Mouse (Mus musculus) heart, embryonic 13.5 days (tissue): ENCODE data around the gene Ano9. TPM values are rescaled to one million over a fixed set of nuclear protein-coding genes. Genes with fewer than 3 reads are reported as not detected.

Source experiments
- ATAC-seq: fragments of 200-750 bp; cut with Nextera tagmentation; 2 replicates; pipeline ENCODE4 v1.8.0; 2017; ENCODE audit warnings: moderate TSS enrichment; ENCODE audit not compliant: insufficient number of reproducible peaks, low FRiP score, low TSS enrichment; ENCODE audit errors: extremely low read depth
- H3K27ac ChIP-seq: fragments of 300-500 bp; sonication (generic); replicated peaks from 2 replicates; pipeline ENCODE4 v1.5.1; 2015; ENCODE audit warnings: moderate library complexity, mild to moderate bottlenecking, inconsistent platforms
- H3K27me3 ChIP-seq: fragments of 300-500 bp; sonication (generic); replicated peaks from 2 replicates; pipeline ENCODE4 v1.6.1; 2015; ENCODE audit warnings: mild to moderate bottlenecking, inconsistent platforms
- H3K36me3 ChIP-seq: fragments of 300-500 bp; sonication (generic); 2 replicates; pipeline ENCODE4 v1.6.1; 2015; ENCODE audit warnings: mild to moderate bottlenecking, inconsistent platforms
- H3K4me1 ChIP-seq: fragments of 300-500 bp; sonication (generic); 2 replicates; pipeline ENCODE4 v1.6.1; 2015; ENCODE audit warnings: inconsistent platforms
- H3K4me2 ChIP-seq: fragments of 300-500 bp; sonication (generic); 2 replicates; pipeline ENCODE4 v1.6.1; 2015; ENCODE audit warnings: inconsistent platforms, mild to moderate bottlenecking, moderate library complexity
- H3K4me3 ChIP-seq: fragments of 300-500 bp; sonication (generic); 2 replicates; pipeline ENCODE4 v1.5.1; 2015; ENCODE audit warnings: moderate library complexity, mild to moderate bottlenecking, inconsistent platforms
- H3K9ac ChIP-seq: fragments of 300-500 bp; sonication (generic); 2 replicates; pipeline ENCODE4 v1.6.1; 2015; ENCODE audit warnings: inconsistent platforms, mild to moderate bottlenecking, moderate library complexity
- H3K9me3 ChIP-seq: fragments of 300-500 bp; sonication (generic); 2 replicates; pipeline ENCODE4 v1.6.1; 2016; ENCODE audit warnings: inconsistent platforms
- WGBS: fragments of 180-500 bp; shearing (Covaris S2); methylation state at CpG from one replicate; pipeline ENCODE4 v1.1.7; 2015; ENCODE audit warnings: mixed read lengths; 5-methylcytosine and 5-hydroxymethylcytosine counted together
- polyA plus RNA-seq: library from polyadenylated mRNA; unstranded; fragments of >200 nt; fragmentation: Nextera tagmentation; extraction: Ambion mirVana; gene quantifications from 2 replicates; pipeline ENCODE4 v1.2.1, GENCODE M21; 2015

Ano9 gene
- polyA plus RNA-seq, result 0.21 and 0.23 TPM in 2 replicates

GRCm38 (mm10) chr7:141117636-141118035 lies at the start of gene Ano9:
Ano9 (minus strand) TSS chr7:141117806.
- no peak within 1 kb of the TSS for H3K27ac ChIP-seq
- peaks cover 11% of the 10 kb centered on the region for H3K4me1 ChIP-seq
- no peak within 1 kb of the TSS for H3K9ac ChIP-seq
- H3K4me2 ChIP-seq, result no peak within 1 kb of the TSS
- H3K36me3 ChIP-seq, result no peaks in the 10 kb centered on the region
- H3K9me3 ChIP-seq, result no peaks in the 10 kb centered on the region
- 14% methylated on average over 9 of the region's 9 CpGs for WGBS
- peaks cover 39% of the 10 kb centered on the region for H3K27me3 ChIP-seq
- H3K4me3 ChIP-seq, result no peak within 1 kb of the TSS
- no peak for ATAC-seq

GRCm38 (mm10) chr7:141164850-141165249 lies 47.2 kb upstream of the Ano9 start:
- 66% methylated on average over 6 of the region's 6 CpGs for WGBS
- Histone ChIP-seq H3K9me3 (no peaks in the 10 kb centered on the region), H3K27me3 (no peaks in the 10 kb centered on the region), H3K4me2 (no peak overlapping the region), H3K4me1 (peaks cover 38% of the 10 kb centered on the region), H3K27ac (no peak overlapping the region), H3K36me3 (peaks cover 66% of the 10 kb centered on the region), H3K4me3 (no peak overlapping the region), H3K9ac (peak overlapping the region; percentile 3; the same call in 1 of the 2 replicates)
- ATAC-seq, result no peak

- Histone ChIP-seq H3K36me3 (peaks cover 71% of the 10 kb centered on the region), H3K4me2 (no peak overlapping the region), H3K9me3 (no peaks in the 10 kb centered on the region), H3K4me3 (no peak overlapping the region), H3K27ac (no peak overlapping the region), H3K4me1 (peaks cover 33% of the 10 kb centered on the region), H3K27me3 (no peaks in the 10 kb centered on the region), H3K9ac (peak overlapping the region; percentile 3)
- no peak for ATAC-seq
- 87% methylated on average over 7 of the region's 7 CpGs for WGBS
Observed at GRCm38 (mm10) chr7:141164397-141164796, 46.8 kb upstream of the Ano9 start.

GRCm38 (mm10) chr7:141155362-141155761 lies 37.8 kb upstream of the Ano9 start:
- no peaks in the 10 kb centered on the region; the same call in 1 of the 2 replicates for H3K9me3 ChIP-seq

GRCm38 (mm10) chr7:141148639-141149038 lies 31.0 kb upstream of the Ano9 start:
- WGBS, result 79% methylated on average over 4 of the region's 4 CpGs
- Histone ChIP-seq H3K4me2 (no peak overlapping the region), H3K9ac (no peak overlapping the region), H3K36me3 (peaks cover 76% of the 10 kb centered on the region), H3K27me3 (no peaks in the 10 kb centered on the region), H3K4me3 (no peak overlapping the region), H3K27ac (no peak overlapping the region), H3K9me3 (no peaks in the 10 kb centered on the region), H3K4me1 (peaks cover 14% of the 10 kb centered on the region)
- ATAC-seq, result no peak

More at GRCm38 (mm10) chr7:141155362-141155761, 37.8 kb upstream of the Ano9 start:
- Histone ChIP-seq H3K9ac (no peak overlapping the region), H3K27me3 (no peaks in the 10 kb centered on the region), H3K4me3 (no peak overlapping the region), H3K4me1 (no peaks in the 10 kb centered on the region), H3K4me2 (no peak overlapping the region), H3K27ac (no peak overlapping the region), H3K36me3 (peaks cover 91% of the 10 kb centered on the region)
- no peak for ATAC-seq
- 81% methylated on average over 9 of the region's 9 CpGs for WGBS

- Histone ChIP-seq H3K27me3 (no peaks in the 10 kb centered on the region), H3K36me3 (peaks cover 75% of the 10 kb centered on the region), H3K4me1 (peaks cover 14% of the 10 kb centered on the region), H3K4me2 (no peak overlapping the region), H3K9me3 (no peaks in the 10 kb centered on the region), H3K27ac (no peak overlapping the region), H3K4me3 (no peak overlapping the region), H3K9ac (no peak overlapping the region)
- ATAC-seq, result no peak
- 75% methylated on average over 6 of the region's 6 CpGs for WGBS
Observed at GRCm38 (mm10) chr7:141147044-141147443, 29.4 kb upstream of the Ano9 start.

- Histone ChIP-seq H3K9me3 (no peaks in the 10 kb centered on the region), H3K9ac (no peak overlapping the region), H3K4me3 (no peak overlapping the region), H3K4me2 (no peak overlapping the region), H3K36me3 (peaks cover 66% of the 10 kb centered on the region), H3K27ac (no peak overlapping the region), H3K4me1 (peaks cover 14% of the 10 kb centered on the region), H3K27me3 (no peaks in the 10 kb centered on the region)
- ATAC-seq, result no peak
- 89% methylated on average over 12 of the region's 12 CpGs for WGBS
Observed at GRCm38 (mm10) chr7:141146043-141146595, 28.5 kb upstream of the Ano9 start.

- 60% methylated on average over 1 of the region's 1 CpGs for WGBS
- Histone ChIP-seq H3K9ac (no peak overlapping the region), H3K36me3 (peaks cover 59% of the 10 kb centered on the region)
Observed at GRCm38 (mm10) chr7:141145403-141145802, 27.8 kb upstream of the Ano9 start.

GRCm38 (mm10) chr7:141144650-141145049 lies 27.0 kb upstream of the Ano9 start:
- 93% methylated on average over 3 of the region's 3 CpGs for WGBS
- Histone ChIP-seq H3K9ac (no peak overlapping the region), H3K4me1 (peaks cover 14% of the 10 kb centered on the region), H3K9me3 (no peaks in the 10 kb centered on the region), H3K36me3 (peaks cover 62% of the 10 kb centered on the region), H3K4me2 (no peak overlapping the region), H3K4me3 (no peak overlapping the region), H3K27me3 (no peaks in the 10 kb centered on the region), H3K27ac (no peak overlapping the region)
- no peak for ATAC-seq

More at GRCm38 (mm10) chr7:141145403-141145802, 27.8 kb upstream of the Ano9 start:
- H3K4me3 ChIP-seq, result no peak overlapping the region
- H3K9me3 ChIP-seq, result no peaks in the 10 kb centered on the region
- peaks cover 14% of the 10 kb centered on the region for H3K4me1 ChIP-seq
- no peak overlapping the region for H3K4me2 ChIP-seq
- H3K27me3 ChIP-seq, result no peaks in the 10 kb centered on the region
- ATAC-seq, result no peak
- H3K27ac ChIP-seq, result no peak overlapping the region

GRCm38 (mm10) chr7:141143861-141144260 lies 26.3 kb upstream of the Ano9 start:
- WGBS, result 90% methylated on average over 2 of the region's 2 CpGs
- ATAC-seq, result no peak
- no peaks in the 10 kb centered on the region for H3K27me3 ChIP-seq
- peaks cover 14% of the 10 kb centered on the region for H3K4me1 ChIP-seq
- peaks cover 70% of the 10 kb centered on the region for H3K36me3 ChIP-seq
- H3K4me3 ChIP-seq, result no peak overlapping the region
- H3K9me3 ChIP-seq, result no peaks in the 10 kb centered on the region
- H3K27ac ChIP-seq, result no peak overlapping the region
- H3K4me2 ChIP-seq, result no peak overlapping the region
- no peak overlapping the region for H3K9ac ChIP-seq

- ATAC-seq, result no peak
- H3K36me3 ChIP-seq, result peaks cover 70% of the 10 kb centered on the region
- 52% methylated on average over 5 of the region's 5 CpGs for WGBS
Observed at GRCm38 (mm10) chr7:141143112-141143511, 25.5 kb upstream of the Ano9 start.

GRCm38 (mm10) chr7:141141326-141141725 lies 23.7 kb upstream of the Ano9 start:
- Histone ChIP-seq H3K9me3 (no peaks in the 10 kb centered on the region), H3K27me3 (no peaks in the 10 kb centered on the region), H3K4me3 (no peak overlapping the region), H3K27ac (no peak overlapping the region), H3K36me3 (peaks cover 71% of the 10 kb centered on the region), H3K9ac (no peak overlapping the region), H3K4me2 (no peak overlapping the region), H3K4me1 (peaks cover 10% of the 10 kb centered on the region)
- no peak for ATAC-seq
- 77% methylated on average over 4 of the region's 4 CpGs for WGBS

More at GRCm38 (mm10) chr7:141143112-141143511, 25.5 kb upstream of the Ano9 start:
- H3K9me3 ChIP-seq, result no peaks in the 10 kb centered on the region
- peaks cover 14% of the 10 kb centered on the region for H3K4me1 ChIP-seq
- H3K4me3 ChIP-seq, result no peak overlapping the region
- no peaks in the 10 kb centered on the region for H3K27me3 ChIP-seq
- H3K9ac ChIP-seq, result no peak overlapping the region
- H3K27ac ChIP-seq, result no peak overlapping the region
- H3K4me2 ChIP-seq, result no peak overlapping the region
